Mouse (Mus musculus) lung, adult 2 months (tissue): ENCODE data around the gene Thrb. TPM values are rescaled to one million over a fixed set of nuclear protein-coding genes. Genes with fewer than 3 reads are reported as not detected.

Source experiments
- DNase-seq: peaks from one replicate; pipeline ENCODE4 v3.0.0; 2022
- H3K4me1 ChIP-seq: fragments of 200-500 bp; 2 replicates; pipeline ENCODE4 v1.6.1; 2011; ENCODE audit warnings: low read length; ENCODE audit not compliant: control insufficient read depth, insufficient read depth
- H3K4me3 ChIP-seq: fragments of 200-500 bp; replicated peaks from 2 replicates; pipeline ENCODE3; 2011; ENCODE audit warnings: low read depth, mild to moderate bottlenecking, control low read depth, low read length; ENCODE audit errors: extremely low read depth
- CTCF ChIP-seq: fragments of 200-500 bp; IDR thresholded peaks from 2 replicates; pipeline ENCODE4 v1.5.1; 2011; ENCODE audit warnings: mild to moderate bottlenecking, low read length, control low read depth; ENCODE audit not compliant: insufficient read depth
- POLR2A ChIP-seq: fragments of 200-500 bp; IDR thresholded peaks from 2 replicates; pipeline ENCODE4 v1.6.1; 2011; ENCODE audit warnings: low read depth, mild to moderate bottlenecking, control low read depth, low read length, borderline replicate concordance; ENCODE audit errors: extremely low read depth
- WGBS: fragments of 180-500 bp; shearing (Covaris S2); methylation state at CpG from one replicate; pipeline ENCODE4 v1.1.7; 2018; 5-methylcytosine and 5-hydroxymethylcytosine counted together
- polyA plus RNA-seq: library from polyadenylated mRNA; depleted of rRNA; stranded (reverse); fragments of >200 nt; gene quantifications from 2 replicates; pipeline ENCODE4 v1.2.3, GENCODE M21; 2012

The Thrb gene
- polyA plus RNA-seq, 1 experiment: 5.6 TPM

DNA sequence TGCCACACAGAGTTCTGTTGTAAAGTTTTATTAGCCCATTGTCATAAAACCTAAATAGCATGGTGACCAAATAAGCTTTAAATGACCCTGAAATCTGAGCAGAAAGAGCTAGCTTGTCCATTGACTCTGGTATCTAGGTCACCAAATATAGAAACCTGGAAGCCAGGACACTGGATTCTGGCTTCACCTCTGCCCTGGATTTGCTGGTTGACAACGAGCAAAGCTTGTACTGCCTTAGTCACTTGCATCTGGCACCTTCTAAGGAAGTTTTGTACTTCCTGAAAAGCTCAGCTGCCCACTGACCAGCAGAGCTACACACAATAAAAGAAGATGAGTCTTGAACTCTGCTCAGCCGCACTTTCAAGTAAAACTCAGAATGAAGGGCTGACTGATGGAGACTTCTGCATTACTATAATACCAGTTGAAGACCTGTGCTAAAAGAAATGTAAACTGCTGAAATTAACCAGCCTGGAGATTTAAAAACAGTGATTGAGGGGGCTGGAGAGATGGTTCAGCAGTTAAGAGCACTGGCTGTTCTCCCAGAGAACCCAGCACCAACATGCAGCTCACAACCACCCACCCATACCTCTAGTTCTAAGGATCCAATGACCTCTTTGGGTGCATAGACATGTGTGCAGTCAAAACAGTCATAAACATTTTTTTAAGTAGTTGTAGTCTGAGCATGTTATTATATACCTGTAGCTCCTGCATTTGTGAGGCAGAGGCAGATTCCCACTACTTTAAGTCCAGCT is 369.3 kb downstream of the Thrb start:
- no peaks in the 10 kb centered on the region for H3K4me1 ChIP-seq
- 56% methylated on average over 2 of the region's 2 CpGs for WGBS
- no peak for DNase-seq
- TF ChIP-seq CTCF (no peak), POLR2A (no peak)
- no peak overlapping the region for H3K4me3 ChIP-seq

DNA sequence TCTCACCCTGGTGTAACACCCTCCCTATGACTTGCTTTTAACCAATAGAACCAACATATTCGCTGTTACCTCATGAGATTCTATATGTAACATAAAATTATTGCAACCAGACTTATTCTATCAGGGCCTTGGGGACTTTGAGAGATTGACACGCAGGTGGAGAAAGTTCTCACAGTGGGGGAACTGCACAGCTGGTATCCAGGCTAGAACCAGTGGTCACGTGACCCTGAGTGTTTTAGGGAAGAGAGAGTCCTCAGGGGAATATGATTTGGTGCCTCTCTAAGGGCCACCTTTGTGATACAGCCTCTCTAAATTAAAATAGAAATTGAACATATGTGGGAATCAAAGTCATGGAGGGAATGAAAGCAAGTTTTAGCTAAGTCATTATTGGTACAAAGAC is 371.9 kb downstream of the Thrb start:
- DNase-seq: no peak
- 71% methylated on average over 3 of the region's 3 CpGs for WGBS

DNA sequence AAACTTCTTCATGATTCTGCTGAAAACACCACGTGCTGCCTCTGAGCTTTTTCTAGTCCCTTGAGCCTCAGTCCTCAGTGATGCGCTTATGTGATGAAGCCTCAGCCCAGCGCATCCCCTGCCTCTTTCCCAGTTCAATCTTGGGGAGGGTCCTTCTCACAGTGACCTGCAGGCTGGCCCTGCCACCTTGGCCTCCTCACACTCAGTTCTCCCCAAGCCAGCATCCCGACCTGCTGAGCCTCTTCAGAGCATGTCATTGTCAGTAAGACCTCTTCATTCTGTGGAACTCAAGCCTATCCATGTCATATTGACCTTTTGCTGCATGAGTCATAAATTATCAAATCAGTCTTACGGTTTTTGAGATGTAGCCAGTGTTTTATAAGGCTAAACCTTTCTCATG is 376.5 kb downstream of the Thrb start:
- Histone ChIP-seq H3K4me3 (no peak overlapping the region), H3K4me1 (no peaks in the 10 kb centered on the region)
- DNase-seq: no peak
- WGBS: 69% methylated on average over 5 of the region's 5 CpGs
- no peak for TF ChIP-seq CTCF
- TF ChIP-seq POLR2A: no peak

More for the DNA sequence above, 371.9 kb downstream of the Thrb start:
- Histone ChIP-seq H3K4me1 (no peaks in the 10 kb centered on the region), H3K4me3 (no peak overlapping the region)
- TF ChIP-seq CTCF (no peak), POLR2A (no peak)

DNA sequence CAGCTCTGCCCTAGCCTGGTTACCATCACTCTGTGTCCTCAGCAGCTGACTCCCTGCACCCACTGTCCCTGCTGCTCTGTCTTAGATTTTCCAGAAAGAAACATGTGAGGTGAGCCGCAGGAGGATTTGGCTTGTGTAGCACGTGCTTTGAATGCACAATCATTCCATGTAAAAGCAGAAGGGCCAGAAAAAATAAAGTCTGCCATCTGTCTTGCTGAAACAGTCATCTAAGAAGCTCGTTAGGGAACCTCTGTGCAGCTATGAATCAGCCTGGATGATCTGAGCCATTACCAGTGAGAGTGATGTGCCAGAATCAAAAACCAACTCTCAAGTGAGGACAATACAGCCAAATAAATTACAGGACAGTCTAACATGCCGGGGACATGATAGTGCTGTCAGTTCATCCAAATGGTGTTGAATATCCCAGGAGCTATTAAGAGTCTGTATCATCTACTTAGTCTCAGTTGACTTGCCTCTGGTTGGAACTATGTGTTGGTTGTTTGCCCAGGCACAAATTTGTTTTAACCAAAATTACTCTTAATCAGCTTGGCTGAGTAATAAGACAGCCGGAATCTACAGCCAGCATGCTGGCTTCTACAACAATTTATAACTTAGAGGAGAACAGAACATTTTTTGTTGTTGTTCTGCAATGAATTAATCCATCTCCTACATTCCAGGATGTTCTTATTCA is 402.2 kb downstream of the Thrb start:
- Histone ChIP-seq H3K4me1 (no peaks in the 10 kb centered on the region), H3K4me3 (no peak overlapping the region)
- 66% methylated on average over 5 of the region's 5 CpGs for WGBS
- no peak for DNase-seq
- TF ChIP-seq POLR2A: no peak
- TF ChIP-seq CTCF: no peak
